25 mouse cellular contexts compared by ENCODE assay signal in genomic region chr6:73234302-73234900, GRCm38 (mm10). TPM values are rescaled to one million over a fixed set of nuclear protein-coding genes. Genes with fewer than 3 reads are reported as not detected.
DNase-seq lines count a peak whose midpoint lies in the region; ATAC-seq and TF ChIP-seq lines count a peak whose summit lies in the region.
"Had no signal": no experiment of that assay in that cellular context is flagged by ENCODE, and none has a peak within 500 bp of the region (broad histone marks: within the 10 kb centered on the region; RNA-seq: fewer than 3 reads in every experiment).

No protein-coding gene starts in this region.

- peaks cover 3% of the 10 kb centered on the region; the same call in 1 of the 2 replicates for H3K4me1 ChIP-seq in kidney, adult 2 months (ENCODE audit: control insufficient read depth, insufficient read depth, low read length)
- peaks cover 7% of the 10 kb centered on the region for H3K4me1 ChIP-seq in liver, adult 2 months (ENCODE audit: control insufficient read depth, insufficient read depth, low read length)
- H3K4me1 ChIP-seq in liver, embryonic 11.5 days (replicated peaks; ENCODE audit: control insufficient read depth, insufficient read depth, low read length), result no peaks in the 10 kb centered on the region
- H3K4me1 ChIP-seq: embryonic facial prominence, embryonic 10.5 days; forebrain, embryonic 15.5 days; heart, embryonic 13.5 days; hindbrain, embryonic 12.5 days; limb, embryonic 15.5 days; midbrain, embryonic 10.5 days; neural tube, embryonic 15.5 days had no signal

- no peak overlapping the region for H3K4me3 ChIP-seq in kidney, adult 2 months (ENCODE audit: insufficient read depth, low read depth, low read length)
- no peak overlapping the region for H3K4me3 ChIP-seq in liver, adult 2 months (ENCODE audit: insufficient read depth, low read depth, low read length)
- H3K4me3 ChIP-seq in liver, embryonic 11.5 days (ENCODE audit: low read depth, low read length), result no peak overlapping the region
- H3K4me3 ChIP-seq: embryonic facial prominence, embryonic 10.5 days; forebrain, embryonic 15.5 days; heart, embryonic 13.5 days; hindbrain, embryonic 12.5 days; limb, embryonic 15.5 days; midbrain, embryonic 10.5 days; neural tube, embryonic 15.5 days had no signal

- no peaks in the 10 kb centered on the region for H3K36me3 ChIP-seq in kidney, adult 2 months (ENCODE audit: control insufficient read depth, insufficient read depth, low read length)
- no peaks in the 10 kb centered on the region for H3K36me3 ChIP-seq in liver, adult 2 months (ENCODE audit: control insufficient read depth, insufficient read depth, low read length)
- H3K36me3 ChIP-seq in liver, embryonic 11.5 days (ENCODE audit: control insufficient read depth, insufficient read depth, low read length), result no peaks in the 10 kb centered on the region
- H3K36me3 ChIP-seq: embryonic facial prominence, embryonic 10.5 days; forebrain, embryonic 15.5 days; heart, embryonic 13.5 days; hindbrain, embryonic 12.5 days; limb, embryonic 15.5 days; midbrain, embryonic 10.5 days; neural tube, embryonic 15.5 days had no signal

- H3K9ac ChIP-seq in liver, adult 2 months (ENCODE audit: low read depth, low read length), result no peak overlapping the region
- H3K9ac ChIP-seq in liver, embryonic 11.5 days (ENCODE audit: low read depth, low read length), result no peak overlapping the region
- H3K9ac ChIP-seq: forebrain, embryonic 15.5 days; heart, embryonic 13.5 days; hindbrain, embryonic 12.5 days; limb, embryonic 15.5 days; neural tube, embryonic 15.5 days had no signal

- ATAC-seq in liver, embryonic 11.5 days (replicated peaks; ENCODE audit: low FRiP score), result no peak
- ATAC-seq: forebrain, embryonic 15.5 days; lung, postnatal 0 days had no signal

- peak; percentile 69 for DNase-seq in kidney, adult 2 months
- DNase-seq in kidney, postnatal 10 days, result no peak
- DNase-seq in liver, adult 2 months (ENCODE audit: extremely low read depth, low read depth, low spot score), result peak; percentile 88
- DNase-seq in liver, embryonic 11.5 days (ENCODE audit: low spot score), result no peak
- DNase-seq in NIH3T3 (ENCODE audit: low read depth), result peak; percentile 29
- DNase-seq in telencephalon, adult 2 months (ENCODE audit: low read depth, low spot score), result peak; percentile 31
- no peak for DNase-seq in gastrocnemius, adult 18-20 months (ENCODE audit: low spot score)
- DNase-seq: cerebellum, adult 11-12 months; cerebellum, postnatal 10 days; gastrocnemius, postnatal 25 days; heart, adult 18-20 months; heart, postnatal 14 days; layer of hippocampus, adult 9-11 months; left cerebral cortex, postnatal 4 days; thymus, postnatal 14 days had no signal

- H3K79me2 ChIP-seq in liver, adult 2 months (ENCODE audit: control insufficient read depth, insufficient read depth, low read length), result no peaks in the 10 kb centered on the region

- no peaks in the 10 kb centered on the region for H3K27me3 ChIP-seq in kidney, adult 2 months (replicated peaks; ENCODE audit: control insufficient read depth, insufficient read depth, low read length)
- no peaks in the 10 kb centered on the region for H3K27me3 ChIP-seq in liver, adult 2 months (ENCODE audit: control insufficient read depth, insufficient read depth, low read length)
- H3K27me3 ChIP-seq in liver, embryonic 11.5 days (replicated peaks; ENCODE audit: control insufficient read depth, insufficient read depth, low read length), result no peaks in the 10 kb centered on the region
- H3K27me3 ChIP-seq: forebrain, embryonic 15.5 days; heart, embryonic 13.5 days; hindbrain, embryonic 12.5 days; limb, embryonic 15.5 days; neural tube, embryonic 15.5 days had no signal

- no peaks in the 10 kb centered on the region for H3K9me3 ChIP-seq in liver, embryonic 11.5 days (ENCODE audit: control insufficient read depth, low read length)
- H3K9me3 ChIP-seq: embryonic facial prominence, embryonic 10.5 days; forebrain, embryonic 15.5 days; hindbrain, embryonic 12.5 days; limb, embryonic 15.5 days; neural tube, embryonic 15.5 days had no signal

- TF ChIP-seq CTCF in kidney, adult 2 months (conservative IDR thresholded peaks at IDR 0.05; ENCODE audit: insufficient read depth, insufficient read length, low read depth, low read length), result no peak
- no peak for TF ChIP-seq CTCF in liver, adult 2 months (IDR thresholded peaks at IDR 0.05; ENCODE audit: low read depth, low read length)

- no peak for TF ChIP-seq POLR2A in kidney, adult 2 months (IDR thresholded peaks at IDR 0.05; ENCODE audit: low read depth, low read length)
- TF ChIP-seq POLR2A in liver, adult 2 months (IDR thresholded peaks at IDR 0.05; ENCODE audit: extremely low read depth, insufficient read depth, low read length), result no peak

- H3K4me2 ChIP-seq in liver, embryonic 11.5 days, result no peak overlapping the region
- H3K4me2 ChIP-seq: forebrain, embryonic 15.5 days; heart, embryonic 13.5 days; hindbrain, embryonic 12.5 days; limb, embryonic 15.5 days; neural tube, embryonic 15.5 days had no signal

- 48% methylated on average over 6 of the region's 6 CpGs for WGBS in kidney, adult 2 months
- WGBS in liver, adult 2 months, result 55% methylated on average over 6 of the region's 6 CpGs
- 90% methylated on average over 6 of the region's 6 CpGs for WGBS in liver, embryonic 11.5 days

- peak overlapping the region; percentile 68 for H3K27ac ChIP-seq in kidney, adult 2 months (ENCODE audit: insufficient read depth, low read depth, low read length)
- no peak overlapping the region for H3K27ac ChIP-seq in liver, adult 2 months (replicated peaks; ENCODE audit: insufficient read depth, low read depth, low read length)
- no peak overlapping the region for H3K27ac ChIP-seq in liver, embryonic 11.5 days (ENCODE audit: low read depth, low read length)
- H3K27ac ChIP-seq: embryonic facial prominence, embryonic 10.5 days; forebrain, embryonic 15.5 days; heart, embryonic 13.5 days; hindbrain, embryonic 12.5 days; kidney, postnatal 0 days; limb, embryonic 15.5 days; midbrain, embryonic 10.5 days; neural tube, embryonic 15.5 days; stomach, postnatal 0 days had no signal

RNA-seq across cellular contexts. Expression of gene Dnah6, which starts 12.9 kb away (rescaled TPM):
- 0.03 TPM in 2 replicates for polyA plus RNA-seq in kidney, adult 2 months (2012; rRNA removed)
- total RNA-seq in liver, adult 2 months (2014; rRNA removed), result not detected in 2 replicates
- not detected in 2 replicates for polyA plus RNA-seq in liver, adult 2 months (2012; rRNA removed)
- 0.01 and 0.03 TPM in 2 replicates for polyA plus RNA-seq in liver, embryonic 11.5 days (2014; fragmentation: Nextera tagmentation; extraction: Ambion mirVana)
- under 1 TPM; 0.02 to 0.05 TPM for total RNA-seq in gastrocnemius, adult 18-20 months (2021)

RNA-seq across cellular contexts. Expression of gene Suclg1, which starts 13.8 kb away (rescaled TPM):
- 328 and 349 TPM in 2 replicates for polyA plus RNA-seq in kidney, adult 2 months (2012; rRNA removed)
- total RNA-seq in liver, adult 2 months (2014; rRNA removed), result 140 and 163 TPM in 2 replicates
- polyA plus RNA-seq in liver, adult 2 months (2012; rRNA removed), result 136 and 186 TPM in 2 replicates
- 188 and 206 TPM in 2 replicates for polyA plus RNA-seq in liver, embryonic 11.5 days (2014; fragmentation: Nextera tagmentation; extraction: Ambion mirVana)
- 100 to 1,000 TPM; 311 to 329 TPM for total RNA-seq in gastrocnemius, adult 18-20 months (2021)

Comparison
In these comparisons a context has a peak if more than half of its experiments do, and no peak if none do; other contexts are left out.
1. DNase-seq: peak in kidney, adult 2 months (single experiment), liver, adult 2 months (single experiment), NIH3T3 (single experiment) and telencephalon, adult 2 months (single experiment); none in kidney, postnatal 10 days (single experiment), liver, embryonic 11.5 days (single experiment) and gastrocnemius, adult 18-20 months (single experiment).